Mouse (Mus musculus) brain, embryonic 14.5 days (tissue): Measurements from ENCODE around the gene Nckap5.
"Not testable (repeated sequence)": the region's sequence is repeated elsewhere in the genome, so short reads cannot be mapped to it uniquely, and the experiment has no call there.

Source experiments
- CTCF ChIP-seq: fragments of 200-500 bp; IDR thresholded peaks from 2 replicates; pipeline ENCODE4 v1.5.1; 2012; ENCODE audit warnings: inconsistent platforms, mild to moderate bottlenecking, moderate library complexity, borderline replicate concordance; ENCODE audit not compliant: insufficient read depth, insufficient read length; ENCODE audit errors: extremely low read depth
- POLR2A ChIP-seq: fragments of 200-500 bp; IDR thresholded peaks from 2 replicates; pipeline ENCODE4 v1.6.1; 2012; ENCODE audit warnings: mild to moderate bottlenecking, inconsistent platforms, borderline replicate concordance; ENCODE audit not compliant: poor library complexity, insufficient read depth, insufficient read length, severe bottlenecking; ENCODE audit errors: extremely low read depth

DNA sequence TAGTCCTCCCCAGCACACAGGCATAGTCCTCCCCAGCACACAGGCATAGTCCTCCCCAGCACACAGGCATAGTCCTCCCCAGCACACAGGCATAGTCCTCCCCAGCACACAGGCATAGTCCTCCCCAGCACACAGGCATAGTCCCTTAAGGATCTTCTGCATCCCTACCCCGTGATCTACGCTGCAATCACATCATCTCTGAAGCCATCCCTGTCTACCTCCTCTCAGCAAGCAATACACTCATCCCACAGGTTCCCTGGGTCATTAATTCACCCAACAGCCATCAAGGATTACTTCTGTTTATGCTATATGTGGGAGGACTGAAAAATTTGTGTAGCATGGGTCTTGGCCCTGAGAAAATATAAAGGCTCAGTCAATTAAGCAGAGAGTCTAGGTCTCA lies 738.6 kb downstream of the Nckap5 start:
- not testable (repeated sequence) for TF ChIP-seq POLR2A, CTCF
